Mouse (Mus musculus) brain, embryonic 14.5 days (tissue): ENCODE data around the gene Gm49416.

ENCODE experiments used
- CTCF ChIP-seq: fragments of 200-500 bp; IDR thresholded peaks from 2 replicates; pipeline ENCODE4 v1.5.1; 2012; ENCODE audit warnings: inconsistent platforms, mild to moderate bottlenecking, moderate library complexity, borderline replicate concordance; ENCODE audit not compliant: insufficient read depth, insufficient read length; ENCODE audit errors: extremely low read depth
- POLR2A ChIP-seq: fragments of 200-500 bp; IDR thresholded peaks from 2 replicates; pipeline ENCODE4 v1.6.1; 2012; ENCODE audit warnings: mild to moderate bottlenecking, inconsistent platforms, borderline replicate concordance; ENCODE audit not compliant: poor library complexity, insufficient read depth, insufficient read length, severe bottlenecking; ENCODE audit errors: extremely low read depth

DNA sequence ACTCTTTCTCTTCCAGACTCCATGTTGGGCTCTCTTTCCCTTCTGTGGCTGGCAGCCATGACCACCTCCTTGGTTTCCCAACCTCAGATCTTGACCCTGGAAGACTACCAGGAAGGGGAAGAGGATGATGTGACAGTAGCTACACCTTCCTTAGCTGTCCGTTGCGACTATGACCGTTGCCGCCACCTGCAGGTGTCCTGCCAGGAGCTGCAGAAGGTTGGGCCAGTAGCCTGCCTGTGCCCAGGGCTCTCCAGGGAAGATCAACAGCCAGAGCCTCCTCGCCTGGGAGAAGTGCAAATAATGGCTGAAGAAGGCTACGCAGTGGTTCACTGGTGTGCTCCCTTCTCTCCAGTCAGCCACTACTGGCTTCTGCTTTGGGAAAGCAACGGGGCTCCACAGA lies 37.1 kb upstream of the Gm49416 start:
- TF ChIP-seq POLR2A (no peak), CTCF (no peak)
